Mouse (Mus musculus) lung, postnatal 4 days (tissue): ENCODE results near the gene Cytip.
"Not testable (repeated sequence)": the region's sequence is repeated elsewhere in the genome, so short reads cannot be mapped to it uniquely, and the experiment has no call there.

Source experiments
- DNase-seq, 2 experiments: peaks; one replicate each; pipeline ENCODE4 v3.0.0; 2021

The Cytip gene

GRCm38 (mm10) chr2:58160541-58161307, 34.6 kb downstream of the Cytip start:
- peak in 1 of 2 experiments; percentile 26 for DNase-seq

GRCm38 (mm10) chr2:58159880-58160279, 35.5 kb downstream of the Cytip start:
- DNase-seq, result peak; percentile 53 to 63

GRCm38 (mm10) chr2:58159121-58159520, 36.2 kb downstream of the Cytip start:
- no peak for DNase-seq

- no peak for DNase-seq
These were observed 36.8 kb downstream of the Cytip start for GRCm38 (mm10) chr2:58158539-58158938.

- DNase-seq, result no peak
These were observed 37.2 kb downstream of the Cytip start for GRCm38 (mm10) chr2:58158107-58158506.

- DNase-seq, result no peak
These were observed 37.9 kb downstream of the Cytip start for GRCm38 (mm10) chr2:58157466-58157865.

- DNase-seq, result peak; percentile 29 to 33
These were observed 38.6 kb downstream of the Cytip start for GRCm38 (mm10) chr2:58156495-58157392.

- DNase-seq, result no peak
These were observed 39.3 kb downstream of the Cytip start for GRCm38 (mm10) chr2:58156108-58156415.

- no peak for DNase-seq
These were observed 39.8 kb downstream of the Cytip start for GRCm38 (mm10) chr2:58155271-58156107.

- no peak for DNase-seq
These were observed 40.8 kb downstream of the Cytip start for GRCm38 (mm10) chr2:58154555-58154954.

GRCm38 (mm10) chr2:58153742-58154141, 41.6 kb downstream of the Cytip start:
- DNase-seq, result no peak

GRCm38 (mm10) chr2:58149983-58150405, 45.3 kb downstream of the Cytip start:
- DNase-seq, result no peak

GRCm38 (mm10) chr2:58146572-58146971, 48.8 kb downstream of the Cytip start:
- DNase-seq, result no peak

- DNase-seq, result no peak
These were observed 54.8 kb downstream of the Cytip start for GRCm38 (mm10) chr2:58140531-58140930.

GRCm38 (mm10) chr2:58138611-58139010, 56.7 kb downstream of the Cytip start:
- no peak for DNase-seq

- DNase-seq, result peak; percentile 31 to 34
These were observed 57.7 kb downstream of the Cytip start for GRCm38 (mm10) chr2:58137676-58138075.

GRCm38 (mm10) chr2:58136526-58136925, 58.8 kb downstream of the Cytip start:
- no peak for DNase-seq

GRCm38 (mm10) chr2:58135061-58135463, 60.3 kb downstream of the Cytip start:
- DNase-seq, result no peak

GRCm38 (mm10) chr2:58132597-58132996, 62.7 kb downstream of the Cytip start:
- no peak for DNase-seq

GRCm38 (mm10) chr2:58129903-58130302, 65.4 kb downstream of the Cytip start:
- no peak for DNase-seq

GRCm38 (mm10) chr2:58111105-58111504, 84.2 kb downstream of the Cytip start:
- no peak for DNase-seq

- not testable (repeated sequence) for DNase-seq
These were observed 87.4 kb downstream of the Cytip start for GRCm38 (mm10) chr2:58107887-58108286.

- no peak for DNase-seq
These were observed 88.3 kb downstream of the Cytip start for GRCm38 (mm10) chr2:58107046-58107445.
